Mouse (Mus musculus) limb, embryonic 14.5 days (tissue): ENCODE data around the gene Acsl1. TPM values are rescaled to one million over a fixed set of nuclear protein-coding genes. Genes with fewer than 3 reads are reported as not detected.

ENCODE experiments used
- ATAC-seq: fragments of 200-750 bp; cut with Nextera tagmentation; 2 replicates; pipeline ENCODE4 v1.8.0; 2017; ENCODE audit warnings: low read depth, moderate number of reproducible peaks, moderate TSS enrichment; ENCODE audit not compliant: low FRiP score
- DNase-seq: peaks from one replicate; pipeline ENCODE4 v3.0.0-alpha.2; 2015; ENCODE audit warnings: low spot score
- H3K27ac ChIP-seq: fragments of 300-500 bp; sonication (generic); replicated peaks from 2 replicates; pipeline ENCODE4 v1.5.1; 2014; ENCODE audit warnings: low read depth, mild to moderate bottlenecking, low read length, moderate library complexity, mixed read lengths
- H3K27me3 ChIP-seq: fragments of 300-500 bp; sonication (generic); 2 replicates; pipeline ENCODE4 v1.6.1; 2014; ENCODE audit warnings: low read length, mixed read lengths; ENCODE audit not compliant: control insufficient read depth, insufficient read depth
- H3K36me3 ChIP-seq: fragments of 300-500 bp; sonication (generic); 2 replicates; pipeline ENCODE4 v1.6.1; 2014; ENCODE audit warnings: mild to moderate bottlenecking, low read length, moderate library complexity, mixed read lengths; ENCODE audit not compliant: control insufficient read depth, insufficient read depth
- H3K4me1 ChIP-seq: fragments of 300-500 bp; sonication (generic); 2 replicates; pipeline ENCODE4 v1.6.1; 2014; ENCODE audit warnings: antibody characterized with exemption, low read length, mixed read lengths; ENCODE audit not compliant: control insufficient read depth, insufficient read depth
- H3K4me2 ChIP-seq: fragments of 300-500 bp; sonication (generic); replicated peaks from 2 replicates; pipeline ENCODE4 v1.6.1; 2014; ENCODE audit warnings: low read depth, mild to moderate bottlenecking, low read length, moderate library complexity; ENCODE audit not compliant: severe bottlenecking
- H3K4me3 ChIP-seq: fragments of 300-500 bp; sonication (generic); replicated peaks from 2 replicates; pipeline ENCODE4 v1.5.1; 2014; ENCODE audit warnings: low read length
- H3K9ac ChIP-seq: fragments of 300-500 bp; sonication (generic); 2 replicates; pipeline ENCODE4 v1.6.1; 2014; ENCODE audit warnings: mild to moderate bottlenecking, low read depth, low read length, moderate library complexity; ENCODE audit not compliant: severe bottlenecking
- H3K9me3 ChIP-seq: fragments of 300-500 bp; sonication (generic); 2 replicates; pipeline ENCODE4 v1.6.1; 2016; ENCODE audit warnings: low read length; ENCODE audit not compliant: control insufficient read depth
- POLR2A ChIP-seq: fragments of 200-500 bp; IDR thresholded peaks from 2 replicates; pipeline ENCODE4 v1.8.0; 2012; ENCODE audit warnings: inconsistent platforms, mild to moderate bottlenecking, moderate library complexity, borderline replicate concordance; ENCODE audit not compliant: insufficient read depth, insufficient read length; ENCODE audit errors: extremely low read depth
- WGBS: fragments of 180-500 bp; shearing (Covaris S2); extraction: QIAGEN DNeasy Blood & Tissue Kit; methylation state at CpG from one replicate; pipeline ENCODE4 v1.1.7; 2014; 5-methylcytosine and 5-hydroxymethylcytosine counted together
- polyA plus RNA-seq, 2 experiments: library from polyadenylated mRNA; depleted of rRNA in 1 of 2; stranded (reverse) in 1 of 2; unstranded in 1 of 2; fragments of >200 nt; fragmentation: Nextera tagmentation in 1 of 2; extraction: Ambion mirVana in 1 of 2; gene quantifications; 2 replicates each; pipeline versions ENCODE4 v1.2.1 to v1.2.3; 2012 to 2014

The Acsl1 gene
- polyA plus RNA-seq, 2 experiments = 20.7 to 33.9 TPM

- Histone ChIP-seq H3K4me3 (no peak overlapping the region), H3K4me1 (no peaks in the 10 kb centered on the region), H3K27me3 (no peaks in the 10 kb centered on the region), H3K4me2 (no peak overlapping the region), H3K9ac (no peak overlapping the region), H3K36me3 (no peaks in the 10 kb centered on the region), H3K9me3 (no peaks in the 10 kb centered on the region), H3K27ac (no peak overlapping the region)
- WGBS = 76% methylated on average over 5 of the region's 5 CpGs
- ATAC-seq = no peak
- no peak for DNase-seq
- TF ChIP-seq POLR2A = no peak
Observed at GRCm38 (mm10) chr8:46448606-46449005, 22.2 kb upstream of the Acsl1 start.

GRCm38 (mm10) chr8:46449063-46449462 is 21.8 kb upstream of the Acsl1 start:
- no peak for ATAC-seq
- Histone ChIP-seq H3K9me3 (peaks cover under 1% of the 10 kb centered on the region; the same call in 1 of the 2 replicates), H3K27me3 (no peaks in the 10 kb centered on the region), H3K27ac (no peak overlapping the region), H3K4me2 (no peak overlapping the region), H3K36me3 (no peaks in the 10 kb centered on the region), H3K4me3 (no peak overlapping the region), H3K9ac (no peak overlapping the region), H3K4me1 (no peaks in the 10 kb centered on the region)
- DNase-seq = no peak
- no peak for TF ChIP-seq POLR2A
- 81% methylated on average over 4 of the region's 4 CpGs for WGBS

- TF ChIP-seq POLR2A = no peak
Observed at GRCm38 (mm10) chr8:46449723-46450251, 21.1 kb upstream of the Acsl1 start.

GRCm38 (mm10) chr8:46458215-46458811 is 12.5 kb upstream of the Acsl1 start:
- no peak overlapping the region for H3K4me3 ChIP-seq
- WGBS = 47% methylated on average over 6 of the region's 6 CpGs
- no peaks in the 10 kb centered on the region for H3K27me3 ChIP-seq
- peaks cover 6% of the 10 kb centered on the region for H3K9me3 ChIP-seq
- DNase-seq (no peak), ATAC-seq (no peak)
- no peak overlapping the region for H3K4me2 ChIP-seq
- no peaks in the 10 kb centered on the region for H3K36me3 ChIP-seq
- TF ChIP-seq POLR2A = no peak
- H3K4me1 ChIP-seq = no peaks in the 10 kb centered on the region
- no peak overlapping the region for H3K9ac ChIP-seq
- H3K27ac ChIP-seq = no peak overlapping the region

More at GRCm38 (mm10) chr8:46449723-46450251, 21.1 kb upstream of the Acsl1 start:
- Histone ChIP-seq H3K9me3 (peaks cover 6% of the 10 kb centered on the region), H3K4me1 (no peaks in the 10 kb centered on the region), H3K27me3 (no peaks in the 10 kb centered on the region), H3K27ac (no peak overlapping the region), H3K9ac (no peak overlapping the region), H3K36me3 (no peaks in the 10 kb centered on the region), H3K4me3 (no peak overlapping the region), H3K4me2 (no peak overlapping the region)
- DNase-seq (no peak), ATAC-seq (no peak)
- 54% methylated on average over 8 of the region's 8 CpGs for WGBS

GRCm38 (mm10) chr8:46468400-46468799 is 2.4 kb upstream of the Acsl1 start:
- H3K27me3 ChIP-seq = no peaks in the 10 kb centered on the region
- 87% methylated on average over 2 of the region's 2 CpGs for WGBS
- H3K27ac ChIP-seq = no peak overlapping the region
- no peaks in the 10 kb centered on the region for H3K9me3 ChIP-seq
- ATAC-seq (no peak), DNase-seq (no peak)
- TF ChIP-seq POLR2A = no peak
- peaks cover 4% of the 10 kb centered on the region; the same call in 1 of the 2 replicates for H3K4me1 ChIP-seq
- H3K9ac ChIP-seq = no peak overlapping the region
- no peak overlapping the region for H3K4me2 ChIP-seq
- H3K4me3 ChIP-seq = no peak overlapping the region
- no peaks in the 10 kb centered on the region for H3K36me3 ChIP-seq
